Mouse (Mus musculus): ENCODE data around the gene Plpp1. TPM values are rescaled to one million over a fixed set of nuclear protein-coding genes. Genes with fewer than 3 reads are reported as not detected.

The Plpp1 gene
- polyA plus RNA-seq, 1 experiment from 2014 or later = 137 TPM

- WGBS = 60% methylated on average over 11 of the region's 11 CpGs
- no peak for DNase-seq (ENCODE audit: low spot score)
- Histone ChIP-seq H3K9me3 (ENCODE audit: control insufficient read depth, low read length) (no peaks in the 10 kb centered on the region), H3K4me2 (replicated peaks; ENCODE audit: low read depth) (no peak overlapping the region), H3K9ac (ENCODE audit: low read length) (no peak overlapping the region), H3K36me3 (ENCODE audit: control insufficient read depth, insufficient read depth, low read length) (peaks cover 18% of the 10 kb centered on the region), H3K4me1 (replicated peaks; ENCODE audit: control insufficient read depth, insufficient read depth) (no peaks in the 10 kb centered on the region), H3K27ac (replicated peaks) (no peak overlapping the region), H3K4me3 (ENCODE audit: low read depth, low read length) (no peak overlapping the region), H3K27me3 (ENCODE audit: control insufficient read depth, insufficient read depth, low read length) (no peaks in the 10 kb centered on the region)
- ATAC-seq (ENCODE audit: low FRiP score, low TSS enrichment) = no peak
- TF ChIP-seq CTCF (IDR thresholded peaks at IDR 0.05; ENCODE audit: low read depth) (no peak), EP300 (optimal IDR thresholded peaks at IDR 0.05) (no peak)
These were observed 69.6 kb downstream of the Plpp1 start for GRCm38 (mm10) chr13:112870039-112870690.

- Histone ChIP-seq H3K4me1 (replicated peaks; ENCODE audit: control insufficient read depth, insufficient read depth) (no peaks in the 10 kb centered on the region), H3K27me3 (ENCODE audit: control insufficient read depth, insufficient read depth, low read length) (no peaks in the 10 kb centered on the region), H3K4me2 (replicated peaks; ENCODE audit: low read depth) (no peak overlapping the region), H3K9me3 (ENCODE audit: control insufficient read depth, low read length) (no peaks in the 10 kb centered on the region), H3K27ac (replicated peaks) (no peak overlapping the region), H3K36me3 (ENCODE audit: control insufficient read depth, insufficient read depth, low read length) (peaks cover 21% of the 10 kb centered on the region), H3K9ac (ENCODE audit: low read length) (no peak overlapping the region), H3K4me3 (ENCODE audit: low read depth, low read length) (no peak overlapping the region)
- 63% methylated on average over 17 of the region's 17 CpGs for WGBS
- DNase-seq (ENCODE audit: low spot score) (no peak), ATAC-seq (ENCODE audit: low FRiP score, low TSS enrichment) (peak; percentile 53)
- TF ChIP-seq EP300 (optimal IDR thresholded peaks at IDR 0.05) = no peak
- peak; percentile 6; the same call in 1 of the 2 replicates for TF ChIP-seq CTCF (IDR thresholded peaks at IDR 0.05; ENCODE audit: low read depth)
These were observed 71.1 kb downstream of the Plpp1 start for GRCm38 (mm10) chr13:112871500-112872266.

- H3K36me3 ChIP-seq (ENCODE audit: control insufficient read depth, insufficient read depth, low read length) = peaks cover 19% of the 10 kb centered on the region
- H3K27me3 ChIP-seq (ENCODE audit: control insufficient read depth, insufficient read depth, low read length) = no peaks in the 10 kb centered on the region
- ATAC-seq (ENCODE audit: low FRiP score, low TSS enrichment) = no peak
- TF ChIP-seq EP300 (optimal IDR thresholded peaks at IDR 0.05) = no peak
- TF ChIP-seq CTCF (IDR thresholded peaks at IDR 0.05; ENCODE audit: low read depth) = no peak
- no peaks in the 10 kb centered on the region for H3K4me1 ChIP-seq (replicated peaks; ENCODE audit: control insufficient read depth, insufficient read depth)
- H3K4me3 ChIP-seq (ENCODE audit: low read depth, low read length) = no peak overlapping the region
- no peak overlapping the region for H3K9ac ChIP-seq (ENCODE audit: low read length)
- H3K4me2 ChIP-seq (replicated peaks; ENCODE audit: low read depth) = no peak overlapping the region
- no peak overlapping the region for H3K27ac ChIP-seq (replicated peaks)
- H3K9me3 ChIP-seq (ENCODE audit: control insufficient read depth, low read length) = no peaks in the 10 kb centered on the region
- WGBS = 85% methylated on average over 12 of the region's 12 CpGs
- no peak for DNase-seq (ENCODE audit: low spot score)
These were observed 86.6 kb downstream of the Plpp1 start for GRCm38 (mm10) chr13:112887234-112887633.

GRCm38 (mm10) chr13:112902176-112902575 is 101.6 kb downstream of the Plpp1 start:
- ATAC-seq (ENCODE audit: low FRiP score, low TSS enrichment) = no peak
- Histone ChIP-seq H3K4me1 (replicated peaks; ENCODE audit: control insufficient read depth, insufficient read depth) (no peaks in the 10 kb centered on the region), H3K36me3 (ENCODE audit: control insufficient read depth, insufficient read depth, low read length) (peaks cover 18% of the 10 kb centered on the region), H3K4me2 (replicated peaks; ENCODE audit: low read depth) (no peak overlapping the region), H3K27me3 (ENCODE audit: control insufficient read depth, insufficient read depth, low read length) (no peaks in the 10 kb centered on the region), H3K27ac (replicated peaks) (no peak overlapping the region), H3K9ac (ENCODE audit: low read length) (no peak overlapping the region), H3K9me3 (ENCODE audit: control insufficient read depth, low read length) (no peaks in the 10 kb centered on the region), H3K4me3 (ENCODE audit: low read depth, low read length) (no peak overlapping the region)
- WGBS = 73% methylated on average over 3 of the region's 3 CpGs
- TF ChIP-seq CTCF (IDR thresholded peaks at IDR 0.05; ENCODE audit: low read depth) (no peak), EP300 (optimal IDR thresholded peaks at IDR 0.05) (no peak)
- DNase-seq (ENCODE audit: low spot score) = no peak

GRCm38 (mm10) chr13:112909663-112910062 is 109.1 kb downstream of the Plpp1 start:
- H3K27me3 ChIP-seq (ENCODE audit: control insufficient read depth, insufficient read depth, low read length) = no peaks in the 10 kb centered on the region
- peak; percentile 87 for TF ChIP-seq CTCF (IDR thresholded peaks at IDR 0.05; ENCODE audit: low read depth)
- TF ChIP-seq EP300 (optimal IDR thresholded peaks at IDR 0.05) = no peak
- 0 out of 2 replicates have a peak, but pooled peaks cover 2% of the 10 kb centered on the region for H3K36me3 ChIP-seq (ENCODE audit: control insufficient read depth, insufficient read depth, low read length)
- no peak overlapping the region for H3K27ac ChIP-seq (replicated peaks)
- ATAC-seq (ENCODE audit: low FRiP score, low TSS enrichment) = no peak
- DNase-seq (ENCODE audit: low spot score) = peak; percentile 43
- H3K4me2 ChIP-seq (replicated peaks; ENCODE audit: low read depth) = no peak overlapping the region
- H3K4me1 ChIP-seq (replicated peaks; ENCODE audit: control insufficient read depth, insufficient read depth) = no peaks in the 10 kb centered on the region
- no peak overlapping the region for H3K4me3 ChIP-seq (ENCODE audit: low read depth, low read length)
- 51% methylated on average over 4 of the region's 4 CpGs for WGBS
- H3K9me3 ChIP-seq (ENCODE audit: control insufficient read depth, low read length) = no peaks in the 10 kb centered on the region
- no peak overlapping the region for H3K9ac ChIP-seq (ENCODE audit: low read length)

GRCm38 (mm10) chr13:112910434-112910833 is 109.8 kb downstream of the Plpp1 start:
- Histone ChIP-seq H3K4me3 (ENCODE audit: low read depth, low read length) (no peak overlapping the region), H3K9ac (ENCODE audit: low read length) (no peak overlapping the region), H3K36me3 (ENCODE audit: control insufficient read depth, insufficient read depth, low read length) (0 out of 2 replicates have a peak, but pooled peaks cover 2% of the 10 kb centered on the region), H3K27ac (replicated peaks) (no peak overlapping the region), H3K9me3 (ENCODE audit: control insufficient read depth, low read length) (no peaks in the 10 kb centered on the region), H3K4me1 (replicated peaks; ENCODE audit: control insufficient read depth, insufficient read depth) (no peaks in the 10 kb centered on the region), H3K4me2 (replicated peaks; ENCODE audit: low read depth) (no peak overlapping the region), H3K27me3 (ENCODE audit: control insufficient read depth, insufficient read depth, low read length) (no peaks in the 10 kb centered on the region)
- WGBS = 81% methylated on average over 4 of the region's 4 CpGs
- TF ChIP-seq EP300 (optimal IDR thresholded peaks at IDR 0.05) = no peak
- no peak for TF ChIP-seq CTCF (IDR thresholded peaks at IDR 0.05; ENCODE audit: low read depth)
- DNase-seq (ENCODE audit: low spot score) (no peak), ATAC-seq (ENCODE audit: low FRiP score, low TSS enrichment) (no peak)

Other genes starting within 250 kb of the Plpp1 start
- gene Il31ra, start 206.4 kb upstream of the Plpp1 start, polyA plus RNA-seq (2015; fragmentation: Nextera tagmentation; extraction: Ambion mirVana) = 0.15 and 0.16 TPM in 2 replicates
- 0.04 and 0.08 TPM in 2 replicates for gene Ddx4, start 148.3 kb upstream of the Plpp1 start, polyA plus RNA-seq (2015; fragmentation: Nextera tagmentation; extraction: Ambion mirVana)
- gene Slc38a9, start 140.0 kb upstream of the Plpp1 start, polyA plus RNA-seq (2015; fragmentation: Nextera tagmentation; extraction: Ambion mirVana) = 8.9 and 10.1 TPM in 2 replicates
- 21.5 and 21.7 TPM in 2 replicates for gene Mtrex, start 126.6 kb downstream of the Plpp1 start, polyA plus RNA-seq (2015; fragmentation: Nextera tagmentation; extraction: Ambion mirVana)
- 11.3 and 13.0 TPM in 2 replicates for gene Dhx29, start 126.7 kb downstream of the Plpp1 start, polyA plus RNA-seq (2015; fragmentation: Nextera tagmentation; extraction: Ambion mirVana)
- 0.21 and 0.41 TPM in 2 replicates for gene Ccno, start 187.0 kb downstream of the Plpp1 start, polyA plus RNA-seq (2015; fragmentation: Nextera tagmentation; extraction: Ambion mirVana)
- 0.11 and 0.17 TPM in 2 replicates for gene Mcidas, start 193.1 kb downstream of the Plpp1 start, polyA plus RNA-seq (2015; fragmentation: Nextera tagmentation; extraction: Ambion mirVana)
- gene Cdc20b, start 234.3 kb downstream of the Plpp1 start, polyA plus RNA-seq (2015; fragmentation: Nextera tagmentation; extraction: Ambion mirVana) = not detected in 2 replicates
- gene Gpx8, start 245.6 kb downstream of the Plpp1 start, polyA plus RNA-seq (2015; fragmentation: Nextera tagmentation; extraction: Ambion mirVana) = 96.8 and 104 TPM in 2 replicates

All from stomach, postnatal 0 days (tissue).